Mouse (Mus musculus): ENCODE results near the gene Mocs2.

Mocs2 gene

GRCm38 (mm10) chr13:114854428-114854827, 36.4 kb downstream of the Mocs2 start:
- DNase-seq, result no peak

- DNase-seq, result no peak
These were observed 37.7 kb downstream of the Mocs2 start for GRCm38 (mm10) chr13:114855573-114856268.

GRCm38 (mm10) chr13:114856269-114856627, 38.2 kb downstream of the Mocs2 start:
- no peak for DNase-seq

DNA sequence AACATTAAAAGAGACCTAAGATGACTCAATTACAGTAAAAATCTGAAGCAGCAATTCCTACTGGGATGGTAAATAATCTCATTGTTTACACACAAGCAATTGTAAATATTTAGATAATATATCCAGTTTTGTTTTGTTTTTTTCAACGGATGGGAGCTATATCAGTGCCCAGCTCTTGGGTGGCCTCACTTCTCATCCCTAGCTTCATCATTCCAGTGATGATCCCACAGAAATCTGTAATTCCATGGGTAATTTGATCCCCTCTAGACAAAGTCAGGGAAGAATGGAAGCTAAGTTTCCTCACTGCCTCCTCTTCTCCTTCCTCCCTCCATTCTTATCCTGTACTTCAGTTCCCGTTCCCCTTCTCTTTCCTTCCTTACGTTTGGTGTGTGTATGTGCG, 39.5 kb downstream of the Mocs2 start:
- DNase-seq, result no peak

GRCm38 (mm10) chr13:114874738-114875137, 56.7 kb downstream of the Mocs2 start:
- no peak for DNase-seq

DNA sequence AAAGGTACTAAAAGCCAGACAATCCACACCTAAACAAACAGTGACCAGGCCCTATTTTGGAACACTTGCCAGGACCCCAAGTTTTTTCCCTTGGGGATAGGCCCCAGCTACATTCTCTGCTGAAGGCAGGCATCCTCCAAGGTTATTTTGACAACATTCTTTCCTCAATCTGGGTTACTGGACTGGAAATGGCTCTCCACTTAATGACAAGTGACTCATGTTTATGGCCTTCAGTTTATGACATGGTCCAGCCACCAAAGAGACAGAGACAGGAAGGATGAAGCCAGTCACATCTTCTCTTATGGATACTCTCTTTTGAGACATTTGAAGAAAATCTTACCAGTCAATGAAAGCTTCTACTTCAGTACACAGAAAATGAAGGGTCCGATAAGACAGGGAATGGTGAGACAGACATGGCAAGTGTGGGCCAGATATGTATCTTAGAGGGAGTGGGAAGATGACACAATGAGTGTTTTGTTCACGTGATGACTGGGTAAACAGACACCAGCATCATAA, 58.0 kb downstream of the Mocs2 start:
- no peak for DNase-seq

DNA sequence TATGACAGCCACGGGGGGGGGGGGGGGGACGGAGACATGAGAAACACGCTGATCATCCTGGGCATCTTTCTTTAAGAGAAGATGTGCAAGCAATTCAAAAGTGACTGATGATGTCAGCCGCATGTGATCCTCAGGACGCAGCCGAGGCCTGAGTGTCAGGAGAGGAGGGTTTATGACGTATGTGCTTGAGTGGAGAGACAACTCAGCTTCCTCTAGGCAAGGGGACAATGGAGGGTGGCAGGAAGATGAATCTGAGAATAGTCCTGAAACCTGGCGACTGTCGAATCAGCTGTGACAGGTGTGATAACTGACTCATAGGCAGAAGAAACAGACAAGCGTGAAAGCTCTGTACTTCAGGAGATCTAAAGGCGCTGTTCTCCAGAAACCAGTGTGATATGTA, 60.6 kb downstream of the Mocs2 start:
- no peak for DNase-seq

All from right cerebral cortex, postnatal 25 days (tissue).